Mouse (Mus musculus) testis, adult 2 months (tissue): ENCODE measurements around the gene Cib4. TPM values are rescaled to one million over a fixed set of nuclear protein-coding genes. Genes with fewer than 3 reads are reported as not detected.

Experiments used
- H3K27ac ChIP-seq: fragments of 200-500 bp; 2 replicates; pipeline ENCODE4 v1.5.1; 2012; ENCODE audit warnings: low read depth, low read length; ENCODE audit not compliant: control insufficient read depth, insufficient read depth
- H3K27me3 ChIP-seq: fragments of 200-500 bp; 2 replicates; pipeline ENCODE4 v1.6.1; 2012; ENCODE audit warnings: mild to moderate bottlenecking, low read length, moderate library complexity; ENCODE audit not compliant: control insufficient read depth, insufficient read depth
- H3K36me3 ChIP-seq: fragments of 200-500 bp; 2 replicates; pipeline ENCODE4 v1.6.1; 2012; ENCODE audit warnings: mild to moderate bottlenecking, low read length; ENCODE audit not compliant: control insufficient read depth, insufficient read depth
- H3K4me1 ChIP-seq: fragments of 200-500 bp; 2 replicates; pipeline ENCODE4 v1.6.1; 2012; ENCODE audit warnings: low read length; ENCODE audit not compliant: control insufficient read depth, insufficient read depth
- H3K4me3 ChIP-seq: fragments of 200-500 bp; 2 replicates; pipeline ENCODE4 v1.5.1; 2012; ENCODE audit warnings: low read depth, mild to moderate bottlenecking, low read length, moderate library complexity, mixed read lengths; ENCODE audit not compliant: control insufficient read depth
- CTCF ChIP-seq: fragments of 200-500 bp; IDR thresholded peaks from 2 replicates; pipeline ENCODE4 v1.5.1; 2012; ENCODE audit warnings: low read depth, mild to moderate bottlenecking, inconsistent platforms, low read length, moderate library complexity; ENCODE audit not compliant: control insufficient read depth, insufficient read depth, insufficient replicate concordance
- POLR2A ChIP-seq: fragments of 200-500 bp; IDR thresholded peaks from 2 replicates; pipeline ENCODE4 v1.6.1; 2012; ENCODE audit warnings: low read depth, mild to moderate bottlenecking, inconsistent platforms, low read length, moderate library complexity; ENCODE audit not compliant: control insufficient read depth
- polyA plus RNA-seq: library from polyadenylated mRNA; depleted of rRNA; stranded (reverse); fragments of >200 nt; gene quantifications from 2 replicates; pipeline ENCODE4 v1.2.3, GENCODE M21; 2012

Gene Cib4
- polyA plus RNA-seq, 1 experiment: 97.7 TPM

- Histone ChIP-seq H3K4me1 (peaks cover 15% of the 10 kb centered on the region), H3K27me3 (no peaks in the 10 kb centered on the region), H3K36me3 (no peaks in the 10 kb centered on the region), H3K27ac (no peak overlapping the region), H3K4me3 (no peak overlapping the region)
- TF ChIP-seq CTCF (no peak), POLR2A (no peak)
Observed at GRCm38 (mm10) chr5:30470454-30470853, 75.2 kb downstream of the Cib4 start.

- no peak for TF ChIP-seq CTCF
- no peak for TF ChIP-seq POLR2A
- H3K27ac ChIP-seq: no peak overlapping the region
- H3K27me3 ChIP-seq: no peaks in the 10 kb centered on the region
- H3K4me3 ChIP-seq: peak overlapping the region; percentile 88
- no peaks in the 10 kb centered on the region for H3K36me3 ChIP-seq
- peaks cover 15% of the 10 kb centered on the region for H3K4me1 ChIP-seq
Observed at GRCm38 (mm10) chr5:30466315-30466714, 79.3 kb downstream of the Cib4 start.

GRCm38 (mm10) chr5:30465861-30466260, 79.8 kb downstream of the Cib4 start, which contains the start of gene 1700001C02Rik:
1700001C02Rik (plus strand) TSS chr5:30466047.
- Histone ChIP-seq H3K27ac (no peak within 1 kb of the TSS; the same call in 1 of the 2 replicates), H3K27me3 (no peaks in the 10 kb centered on the region)
- TF ChIP-seq POLR2A (peak; percentile 72; the same call in 1 of the 2 replicates), CTCF (no peak)

GRCm38 (mm10) chr5:30461821-30462220, 83.8 kb downstream of the Cib4 start, which contains the start of gene Otof:
Otof (minus strand) TSS chr5:30461932.
- Histone ChIP-seq H3K4me3 (no peak within 1 kb of the TSS), H3K36me3 (no peaks in the 10 kb centered on the region), H3K27me3 (no peaks in the 10 kb centered on the region), H3K27ac (no peak within 1 kb of the TSS), H3K4me1 (peaks cover 12% of the 10 kb centered on the region)
- TF ChIP-seq CTCF (no peak), POLR2A (no peak)

More at GRCm38 (mm10) chr5:30465861-30466260, 79.8 kb downstream of the Cib4 start, which contains the start of gene 1700001C02Rik:
- Histone ChIP-seq H3K4me1 (peaks cover 15% of the 10 kb centered on the region), H3K36me3 (no peaks in the 10 kb centered on the region), H3K4me3 (peak within 1 kb of the TSS; percentile 88)

- Histone ChIP-seq H3K4me3 (no peak overlapping the region), H3K27ac (no peak overlapping the region)
- TF ChIP-seq CTCF (no peak), POLR2A (no peak)
Observed at GRCm38 (mm10) chr5:30460155-30460554, 85.5 kb downstream of the Cib4 start.

GRCm38 (mm10) chr5:30456056-30456455, 89.6 kb downstream of the Cib4 start:
- Histone ChIP-seq H3K36me3 (no peaks in the 10 kb centered on the region), H3K4me3 (no peak overlapping the region), H3K27me3 (no peaks in the 10 kb centered on the region), H3K27ac (no peak overlapping the region), H3K4me1 (no peaks in the 10 kb centered on the region)
- TF ChIP-seq CTCF: no peak
- TF ChIP-seq POLR2A: no peak

More at GRCm38 (mm10) chr5:30460155-30460554, 85.5 kb downstream of the Cib4 start:
- Histone ChIP-seq H3K4me1 (no peaks in the 10 kb centered on the region; the same call in 1 of the 2 replicates), H3K27me3 (no peaks in the 10 kb centered on the region), H3K36me3 (no peaks in the 10 kb centered on the region)

- TF ChIP-seq POLR2A (no peak), CTCF (no peak)
- Histone ChIP-seq H3K4me3 (no peak overlapping the region), H3K27me3 (no peaks in the 10 kb centered on the region)
Observed at GRCm38 (mm10) chr5:30444327-30444895, 101.2 kb downstream of the Cib4 start.

GRCm38 (mm10) chr5:30442196-30442595, 103.4 kb downstream of the Cib4 start:
- Histone ChIP-seq H3K27me3 (no peaks in the 10 kb centered on the region), H3K4me1 (no peaks in the 10 kb centered on the region), H3K4me3 (no peak overlapping the region), H3K36me3 (no peaks in the 10 kb centered on the region), H3K27ac (no peak overlapping the region)
- peak; percentile 25; the same call in 1 of the 2 replicates for TF ChIP-seq CTCF
- no peak for TF ChIP-seq POLR2A

More at GRCm38 (mm10) chr5:30444327-30444895, 101.2 kb downstream of the Cib4 start:
- Histone ChIP-seq H3K36me3 (no peaks in the 10 kb centered on the region), H3K4me1 (no peaks in the 10 kb centered on the region), H3K27ac (no peak overlapping the region)
